Mouse (Mus musculus): ENCODE results near the gene Tmem116. TPM values are rescaled to one million over a fixed set of nuclear protein-coding genes. Genes with fewer than 3 reads are reported as not detected.
"Not testable (repeated sequence)": the region's sequence is repeated elsewhere in the genome, so short reads cannot be mapped to it uniquely, and the experiment has no call there.

The Tmem116 gene
- total RNA-seq, 4 experiments from 2014 or later: 6.6 to 10.1 (median 7.8) TPM

- DNase-seq (ENCODE audit: low spot score in 2 of 2): no peak
Measured at GRCm38 (mm10) chr5:121462171-121462502, 10.4 kb downstream of the Tmem116 start.

GRCm38 (mm10) chr5:121462967-121463366 is 11.3 kb downstream of the Tmem116 start:
- DNase-seq (ENCODE audit: low spot score in 2 of 2): no peak

GRCm38 (mm10) chr5:121463601-121464250 is 12.0 kb downstream of the Tmem116 start:
- no peak for DNase-seq (ENCODE audit: low spot score in 2 of 2)

GRCm38 (mm10) chr5:121469566-121469965 is 17.9 kb downstream of the Tmem116 start:
- no peak for DNase-seq (ENCODE audit: low spot score in 2 of 2)

GRCm38 (mm10) chr5:121472411-121472810 is 20.7 kb downstream of the Tmem116 start:
- no peak for DNase-seq (ENCODE audit: low spot score in 2 of 2)

- DNase-seq (ENCODE audit: low spot score in 2 of 2): no peak
Measured at GRCm38 (mm10) chr5:121474610-121475009, 22.9 kb downstream of the Tmem116 start.

- DNase-seq (ENCODE audit: low spot score in 2 of 2): no peak
Measured at GRCm38 (mm10) chr5:121476040-121476439, 24.3 kb downstream of the Tmem116 start.

GRCm38 (mm10) chr5:121477680-121478079 is 26.0 kb downstream of the Tmem116 start:
- no peak for DNase-seq (ENCODE audit: low spot score in 2 of 2)

- no peak for DNase-seq (ENCODE audit: low spot score in 2 of 2)
Measured at GRCm38 (mm10) chr5:121484801-121485200, 33.1 kb downstream of the Tmem116 start.

- peak; percentile 22 to 83 for DNase-seq (ENCODE audit: low spot score in 2 of 2)
Measured at GRCm38 (mm10) chr5:121493305-121493704, 41.6 kb downstream of the Tmem116 start.

GRCm38 (mm10) chr5:121500719-121501118 is 49.0 kb downstream of the Tmem116 start:
- no peak for DNase-seq (ENCODE audit: low spot score in 2 of 2)

- DNase-seq (ENCODE audit: low spot score in 2 of 2): not testable (repeated sequence)
Measured at GRCm38 (mm10) chr5:121501424-121501996, 49.8 kb downstream of the Tmem116 start.

- DNase-seq (ENCODE audit: low spot score in 2 of 2): no peak
Measured at GRCm38 (mm10) chr5:121503231-121503630, 51.5 kb downstream of the Tmem116 start, which contains the start of gene Adam1b. TSS of gene Adam1b (minus strand) at chr5:121503435.

GRCm38 (mm10) chr5:121506846-121507245 is 55.2 kb downstream of the Tmem116 start:
- DNase-seq (ENCODE audit: low spot score in 2 of 2): no peak

GRCm38 (mm10) chr5:121510009-121510408 is 58.3 kb downstream of the Tmem116 start:
- no peak for DNase-seq (ENCODE audit: low spot score in 2 of 2)

GRCm38 (mm10) chr5:121518983-121519382 is 67.3 kb downstream of the Tmem116 start:
- no peak for DNase-seq (ENCODE audit: low spot score in 2 of 2)

- DNase-seq (ENCODE audit: low spot score in 2 of 2): not testable (repeated sequence)
Measured at GRCm38 (mm10) chr5:121519758-121520157, 68.1 kb downstream of the Tmem116 start.

- DNase-seq (ENCODE audit: low spot score in 2 of 2): no peak
Measured at GRCm38 (mm10) chr5:121525774-121526450, 74.2 kb downstream of the Tmem116 start.

- no peak for DNase-seq (ENCODE audit: low spot score in 2 of 2)
Measured at GRCm38 (mm10) chr5:121526526-121526925, 74.8 kb downstream of the Tmem116 start.

- DNase-seq (ENCODE audit: low spot score in 2 of 2): no peak
Measured at GRCm38 (mm10) chr5:121526961-121527360, 75.3 kb downstream of the Tmem116 start.

- no peak for DNase-seq (ENCODE audit: low spot score in 2 of 2)
Measured at GRCm38 (mm10) chr5:121534521-121534920, 82.8 kb downstream of the Tmem116 start.

- DNase-seq (ENCODE audit: low spot score in 2 of 2): no peak
Measured at GRCm38 (mm10) chr5:121535116-121535515, 83.4 kb downstream of the Tmem116 start.

All from left cerebral cortex, adult 8-10 months (tissue).